In genomic region chr12:21122818-21123217, GRCm38 (mm10) we compare ENCODE assay signal across 22 mouse cellular contexts.
DNase-seq lines count a peak whose midpoint lies in the region; ATAC-seq lines count a peak whose summit lies in the region.
"Had no signal": no experiment of that assay in that cellular context is flagged by ENCODE, and none has a peak within 500 bp of the region (broad histone marks: within the 10 kb centered on the region; RNA-seq: fewer than 3 reads in every experiment).

No protein-coding gene starts in this region.

- WGBS in kidney, embryonic 14.5 days, result 83% methylated on average over 3 of the region's 3 CpGs

- peak; percentile 22 for DNase-seq in heart, adult 11 months
- DNase-seq in heart, postnatal 4 days, result no peak
- peak; percentile 63 for DNase-seq in 416B (ENCODE audit: low read depth)
- DNase-seq in kidney, postnatal 25 days, result no peak
- DNase-seq: adrenal gland, adult 2 months; adrenal gland, postnatal 25 days; cerebellum, adult 2 months; cerebellum, postnatal 14 days; gastrocnemius, postnatal 14 days; heart, adult 18-20 months; heart, postnatal 10 days had no signal

- no peak overlapping the region for H3K27ac ChIP-seq in kidney, embryonic 14.5 days (ENCODE audit: low read depth, low read length)
- H3K27ac ChIP-seq: embryonic facial prominence, embryonic 13.5 days; forebrain, embryonic 12.5 days; heart, embryonic 10.5 days; hindbrain, embryonic 12.5 days had no signal

- H3K27me3 ChIP-seq in kidney, embryonic 14.5 days (ENCODE audit: control insufficient read depth, insufficient read depth, low read length), result no peaks in the 10 kb centered on the region
- H3K27me3 ChIP-seq: CH12.LX; embryonic facial prominence, embryonic 13.5 days; forebrain, embryonic 12.5 days; hindbrain, embryonic 12.5 days had no signal

- peak; percentile 93 for ATAC-seq in granulocyte monocyte progenitor cell, adult 5-6 weeks (replicated peaks; ENCODE audit: poor library complexity, severe bottlenecking)
- ATAC-seq in monocyte, adult 5-6 weeks (replicated peaks; ENCODE audit: insufficient number of reproducible peaks, low FRiP score, low TSS enrichment, poor library complexity, severe bottlenecking), result peak; percentile 81
- no peak for ATAC-seq in kidney, embryonic 14.5 days (ENCODE audit: low FRiP score, low TSS enrichment)
- ATAC-seq: forebrain, embryonic 16.5 days; hindbrain, embryonic 16.5 days; inflammation-experienced regulatory T-cells, adult 6 months had no signal

- H3K9ac ChIP-seq in kidney, embryonic 14.5 days (ENCODE audit: low read depth, low read length), result no peak overlapping the region
- H3K9ac ChIP-seq: embryonic facial prominence, embryonic 13.5 days; forebrain, embryonic 12.5 days; hindbrain, embryonic 12.5 days had no signal

- no peak overlapping the region for H3K4me2 ChIP-seq in kidney, embryonic 14.5 days (replicated peaks; ENCODE audit: low read depth, low read length)
- H3K4me2 ChIP-seq: embryonic facial prominence, embryonic 13.5 days; forebrain, embryonic 12.5 days; hindbrain, embryonic 12.5 days had no signal

- H3K9me3 ChIP-seq in kidney, embryonic 14.5 days (ENCODE audit: control insufficient read depth, low read length), result no peaks in the 10 kb centered on the region
- H3K9me3 ChIP-seq: embryonic facial prominence, embryonic 13.5 days; forebrain, embryonic 12.5 days; heart, embryonic 10.5 days; hindbrain, embryonic 12.5 days had no signal

- H3K4me1 ChIP-seq in kidney, embryonic 14.5 days (ENCODE audit: control insufficient read depth, insufficient read depth, low read length), result peaks cover 23% of the 10 kb centered on the region; the same call in 1 of the 2 replicates

- no peak overlapping the region for H3K4me3 ChIP-seq in kidney, embryonic 14.5 days (ENCODE audit: low read length)
- H3K4me3 ChIP-seq: embryonic facial prominence, embryonic 13.5 days; forebrain, embryonic 12.5 days; heart, embryonic 10.5 days; hindbrain, embryonic 12.5 days had no signal

- H3K36me3 ChIP-seq in kidney, embryonic 14.5 days (ENCODE audit: control insufficient read depth, insufficient read depth, low read length), result no peaks in the 10 kb centered on the region
- H3K36me3 ChIP-seq: embryonic facial prominence, embryonic 13.5 days; heart, embryonic 10.5 days; hindbrain, embryonic 12.5 days had no signal

Comparison
In these comparisons a context has a peak if more than half of its experiments do, and no peak if none do; other contexts are left out.
1. DNase-seq: peak in heart, adult 11 months (single experiment) and 416B (single experiment); none in heart, postnatal 4 days (single experiment) and kidney, postnatal 25 days (0 of 2).